Mouse (Mus musculus) neural tube, embryonic 14.5 days (tissue): ENCODE measurements around the gene Coq5. TPM values are rescaled to one million over a fixed set of nuclear protein-coding genes. Genes with fewer than 3 reads are reported as not detected.
"Not testable (repeated sequence)": the region's sequence is repeated elsewhere in the genome, so short reads cannot be mapped to it uniquely, and the experiment has no call there.

ENCODE experiments used
- ATAC-seq: fragments of 200-750 bp; cut with Nextera tagmentation; 2 replicates; pipeline ENCODE4 v1.8.0; 2017; ENCODE audit warnings: low read depth, mild to moderate bottlenecking, moderate TSS enrichment, moderate library complexity
- H3K27ac ChIP-seq: fragments of 300-500 bp; sonication (generic); 2 replicates; pipeline ENCODE4 v1.5.1; 2014; ENCODE audit warnings: low read depth, mild to moderate bottlenecking, control low read depth, low read length, moderate library complexity, mixed read lengths
- H3K27me3 ChIP-seq: fragments of 300-500 bp; sonication (generic); 2 replicates; pipeline ENCODE4 v1.6.1; 2014; ENCODE audit warnings: low read length; ENCODE audit not compliant: control insufficient read depth, insufficient read depth
- H3K36me3 ChIP-seq: fragments of 300-500 bp; sonication (generic); 2 replicates; pipeline ENCODE4 v1.6.1; 2014; ENCODE audit warnings: low read length, mixed read lengths; ENCODE audit not compliant: control insufficient read depth, insufficient read depth
- H3K4me1 ChIP-seq: fragments of 300-500 bp; sonication (generic); 2 replicates; pipeline ENCODE4 v1.6.1; 2014; ENCODE audit warnings: low read length; ENCODE audit not compliant: control insufficient read depth, insufficient read depth
- H3K4me2 ChIP-seq: fragments of 300-500 bp; sonication (generic); 2 replicates; pipeline ENCODE4 v1.6.1; 2014; ENCODE audit warnings: mild to moderate bottlenecking, low read depth, low read length, control low read depth
- H3K4me3 ChIP-seq: fragments of 300-500 bp; sonication (generic); 2 replicates; pipeline ENCODE4 v1.5.1; 2014; ENCODE audit warnings: low read depth, low read length, control low read depth, mixed read lengths
- H3K9ac ChIP-seq: fragments of 300-500 bp; sonication (generic); replicated peaks from 2 replicates; pipeline ENCODE4 v1.6.1; 2014; ENCODE audit warnings: low read depth, mild to moderate bottlenecking, control low read depth, low read length, mixed read lengths
- H3K9me3 ChIP-seq: fragments of 300-500 bp; sonication (generic); 2 replicates; pipeline ENCODE4 v1.6.1; 2016; ENCODE audit warnings: low read length; ENCODE audit not compliant: control insufficient read depth
- WGBS: fragments of 180-500 bp; shearing (Covaris S2); extraction: QIAGEN DNeasy Blood & Tissue Kit; methylation state at CpG from one replicate; pipeline ENCODE4 v1.1.7; 2014; 5-methylcytosine and 5-hydroxymethylcytosine counted together
- polyA plus RNA-seq: library from polyadenylated mRNA; unstranded; fragments of >200 nt; fragmentation: Nextera tagmentation; extraction: Ambion mirVana; gene quantifications from 2 replicates; pipeline ENCODE4 v1.2.1, GENCODE M21; 2014

Coq5 gene
- polyA plus RNA-seq, 1 experiment from 2014 or later: 61.8 TPM

- Histone ChIP-seq H3K9me3 (no peaks in the 10 kb centered on the region), H3K4me3 (no peak overlapping the region), H3K4me2 (no peak overlapping the region), H3K27me3 (no peaks in the 10 kb centered on the region), H3K9ac (no peak overlapping the region), H3K36me3 (peaks cover 22% of the 10 kb centered on the region), H3K27ac (no peak overlapping the region), H3K4me1 (peaks cover 5% of the 10 kb centered on the region)
- ATAC-seq: no peak
- WGBS: 92% methylated on average over 3 of the region's 3 CpGs
These were observed 5.3 kb downstream of the Coq5 start for GRCm38 (mm10) chr5:115284735-115285134.

GRCm38 (mm10) chr5:115294173-115294572 is 14.7 kb downstream of the Coq5 start:
- H3K4me2 ChIP-seq: no peak overlapping the region
- H3K4me3 ChIP-seq: no peak overlapping the region
- H3K27ac ChIP-seq: no peak overlapping the region
- H3K9me3 ChIP-seq: no peaks in the 10 kb centered on the region
- WGBS: 92% methylated on average over 8 of the region's 8 CpGs
- no peak for ATAC-seq
- H3K36me3 ChIP-seq: peaks cover 49% of the 10 kb centered on the region
- no peaks in the 10 kb centered on the region for H3K27me3 ChIP-seq
- H3K4me1 ChIP-seq: peaks cover 7% of the 10 kb centered on the region; the same call in 1 of the 2 replicates
- no peak overlapping the region for H3K9ac ChIP-seq

- H3K4me1 ChIP-seq: peaks cover 11% of the 10 kb centered on the region
- H3K4me3 ChIP-seq: no peak overlapping the region
- WGBS: 85% methylated on average over 10 of the region's 10 CpGs
- ATAC-seq: no peak
- H3K9ac ChIP-seq: no peak overlapping the region
- H3K36me3 ChIP-seq: peaks cover 37% of the 10 kb centered on the region
- H3K4me2 ChIP-seq: no peak overlapping the region
- H3K27me3 ChIP-seq: no peaks in the 10 kb centered on the region
- H3K27ac ChIP-seq: no peak overlapping the region
- H3K9me3 ChIP-seq: no peaks in the 10 kb centered on the region
These were observed 16.9 kb downstream of the Coq5 start for GRCm38 (mm10) chr5:115296347-115296746.

GRCm38 (mm10) chr5:115300035-115300744 is 20.7 kb downstream of the Coq5 start:
- peaks cover 18% of the 10 kb centered on the region for H3K4me1 ChIP-seq
- H3K36me3 ChIP-seq: peaks cover 21% of the 10 kb centered on the region
- H3K9me3 ChIP-seq: no peaks in the 10 kb centered on the region
- peak overlapping the region; percentile 63 for H3K4me2 ChIP-seq
- no peaks in the 10 kb centered on the region for H3K27me3 ChIP-seq
- peak overlapping the region; percentile 72 for H3K4me3 ChIP-seq
- under 1% methylated on average over 42 of the region's 46 CpGs for WGBS
- ATAC-seq: peak; percentile 39
- H3K27ac ChIP-seq: peak overlapping the region; percentile 87
- H3K9ac ChIP-seq: peak overlapping the region; percentile 88

GRCm38 (mm10) chr5:115300792-115301614 is 21.5 kb downstream of the Coq5 start, which contains the start of gene Dynll1:
TSS of gene Dynll1 (minus strand) at chr5:115300999.
- peak; percentile 97 for ATAC-seq
- peak within 1 kb of the TSS; percentile 72 for H3K4me3 ChIP-seq
- WGBS: under 1% methylated on average over 65 of the region's 66 CpGs
- H3K9ac ChIP-seq: peak within 1 kb of the TSS; percentile 88
- H3K9me3 ChIP-seq: no peaks in the 10 kb centered on the region
- no peaks in the 10 kb centered on the region for H3K27me3 ChIP-seq
- H3K27ac ChIP-seq: peak within 1 kb of the TSS; percentile 87
- H3K36me3 ChIP-seq: peaks cover 19% of the 10 kb centered on the region
- peak within 1 kb of the TSS; percentile 75 for H3K4me2 ChIP-seq
- H3K4me1 ChIP-seq: peaks cover 18% of the 10 kb centered on the region

GRCm38 (mm10) chr5:115301615-115302014 is 22.1 kb downstream of the Coq5 start:
- H3K9me3 ChIP-seq: no peaks in the 10 kb centered on the region
- 29% methylated on average over 13 of the region's 13 CpGs for WGBS
- peaks cover 13% of the 10 kb centered on the region for H3K36me3 ChIP-seq
- peak overlapping the region; percentile 75 for H3K4me2 ChIP-seq
- H3K4me1 ChIP-seq: peaks cover 18% of the 10 kb centered on the region
- peak overlapping the region; percentile 72 for H3K4me3 ChIP-seq
- ATAC-seq: no peak
- H3K9ac ChIP-seq: peak overlapping the region; percentile 57
- H3K27ac ChIP-seq: peak overlapping the region; percentile 64
- no peaks in the 10 kb centered on the region for H3K27me3 ChIP-seq

GRCm38 (mm10) chr5:115302190-115302589 is 22.7 kb downstream of the Coq5 start:
- H3K4me3 ChIP-seq, H3K27ac ChIP-seq, H3K27me3 ChIP-seq, H3K9me3 ChIP-seq, ATAC-seq, H3K9ac ChIP-seq: not testable (repeated sequence)
- Histone ChIP-seq H3K4me2 (peak overlapping the region; percentile 75; the same call in 1 of the 2 replicates), H3K4me1 (peaks cover 18% of the 10 kb centered on the region), H3K36me3 (peaks cover 11% of the 10 kb centered on the region)
- WGBS: 75% methylated on average over 3 of the region's 7 CpGs

- no peak overlapping the region for H3K4me2 ChIP-seq
- H3K27ac ChIP-seq: no peak overlapping the region
- no peak overlapping the region for H3K4me3 ChIP-seq
- H3K4me1 ChIP-seq: peaks cover 6% of the 10 kb centered on the region
- no peak for ATAC-seq
- H3K9me3 ChIP-seq: no peaks in the 10 kb centered on the region
- no peak overlapping the region for H3K9ac ChIP-seq
- no peaks in the 10 kb centered on the region for H3K36me3 ChIP-seq
- no peaks in the 10 kb centered on the region for H3K27me3 ChIP-seq
- 87% methylated on average over 4 of the region's 4 CpGs for WGBS
These were observed 32.9 kb downstream of the Coq5 start for GRCm38 (mm10) chr5:115312354-115312753.
